Mouse (Mus musculus) mouse embryonic stem cell (cell line): Measurements from ENCODE around the gene Ifit1bl1.
"Not testable (repeated sequence)": the region's sequence is repeated elsewhere in the genome, so short reads cannot be mapped to it uniquely, and the experiment has no call there.

Experiments used
- in situ Hi-C, 2 experiments: fragments of 300-500 bp; cut with MboI; formaldehyde crosslinking; loops; 1 replicate in 1 of 2; 3 replicates in 1 of 2; pipeline ENCODE4 v1.14.3; 2019 to 2020; ENCODE audit warnings: low sequenced_read_pairs in 2 of 2, low pct_unique_long_range_greater_than_20kb in 1 of 2, mixed read lengths in 1 of 2; ENCODE audit not compliant: unreplicated experiment in 1 of 2

Gene Ifit1bl1

DNA sequence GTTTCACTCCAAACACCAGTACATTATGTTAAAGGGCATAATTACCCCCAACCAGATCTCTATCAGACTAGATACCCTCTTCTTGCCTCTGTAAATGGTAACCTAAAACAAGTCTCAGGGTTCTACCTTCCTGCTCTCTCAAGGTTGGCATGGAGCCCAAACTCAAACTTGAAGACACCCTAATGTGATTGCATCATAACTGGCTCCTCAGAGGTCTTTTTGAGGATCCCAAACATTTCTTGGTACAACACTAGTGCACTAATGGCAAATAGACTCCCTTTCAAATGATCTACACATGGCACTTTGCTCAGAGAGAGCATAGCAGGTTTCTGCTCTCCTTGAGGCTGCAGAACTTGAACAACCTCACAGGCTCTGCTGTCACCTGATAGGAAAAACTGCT, 4.9 kb downstream of the Ifit1bl1 start:
- in situ Hi-C loops = no loop called here

- in situ Hi-C loops = not testable (repeated sequence)
Measured at GRCm38 (mm10) chr19:34594523-34594922, 7.2 kb downstream of the Ifit1bl1 start.

GRCm38 (mm10) chr19:34593456-34593855, 8.3 kb downstream of the Ifit1bl1 start:
- in situ Hi-C loops = no loop called here

DNA sequence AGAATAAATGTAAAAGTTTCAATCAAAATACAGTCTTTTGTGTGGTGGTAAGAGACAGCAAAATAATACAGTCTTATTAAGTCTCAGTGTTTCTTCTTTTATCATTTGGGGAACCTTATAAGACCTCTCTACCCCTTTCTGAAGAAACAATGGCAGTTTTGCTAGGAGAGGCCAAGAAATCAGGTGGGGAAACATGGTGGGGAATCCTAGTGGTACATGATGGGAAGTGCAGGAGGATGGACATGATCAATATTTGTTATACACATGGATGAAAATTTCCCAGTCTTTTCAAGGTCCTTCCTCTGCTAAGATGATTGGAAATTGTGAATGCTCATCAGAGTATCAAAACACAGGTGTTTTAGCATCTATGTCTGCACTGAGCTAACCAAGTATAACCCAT, 12.8 kb downstream of the Ifit1bl1 start:
- in situ Hi-C loops = no loop called here

GRCm38 (mm10) chr19:34587898-34588692, 13.7 kb downstream of the Ifit1bl1 start:
- in situ Hi-C loops = not testable (repeated sequence)

GRCm38 (mm10) chr19:34585740-34586458, 15.9 kb downstream of the Ifit1bl1 start:
- in situ Hi-C loops = not testable (repeated sequence)

- in situ Hi-C loops = not testable (repeated sequence)
Measured at GRCm38 (mm10) chr19:34583126-34583766, 18.5 kb downstream of the Ifit1bl1 start, which contains the start of gene Ifit3. Ifit3 (plus strand) TSS chr19:34583531.

DNA sequence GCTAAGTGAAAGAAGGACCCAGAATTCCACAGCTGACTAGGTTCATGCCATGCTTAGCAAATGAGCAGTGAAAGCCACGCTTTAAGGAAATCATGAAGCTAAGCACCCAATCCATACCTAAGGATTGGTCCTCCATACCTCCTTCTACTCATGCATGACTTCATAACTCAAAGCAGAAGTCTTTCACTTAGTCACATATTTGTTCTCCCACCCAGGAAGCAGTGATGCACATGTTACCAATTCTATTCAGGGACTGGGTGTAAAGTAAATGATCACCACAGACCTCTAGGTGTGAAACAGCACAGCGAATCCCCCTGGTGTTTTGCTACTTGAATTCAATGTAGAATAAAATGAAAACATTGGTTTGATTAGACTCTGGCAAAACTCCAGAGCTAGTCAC, 19.1 kb downstream of the Ifit1bl1 start:
- in situ Hi-C loops = not testable (repeated sequence)

- in situ Hi-C loops = no loop called here
Measured at GRCm38 (mm10) chr19:34577121-34577520, 24.6 kb downstream of the Ifit1bl1 start.

GRCm38 (mm10) chr19:34573650-34574049, 28.1 kb downstream of the Ifit1bl1 start:
- in situ Hi-C loops = no loop called here

- in situ Hi-C loops = no loop called here
Measured at GRCm38 (mm10) chr19:34571080-34571479, 30.7 kb downstream of the Ifit1bl1 start.

DNA sequence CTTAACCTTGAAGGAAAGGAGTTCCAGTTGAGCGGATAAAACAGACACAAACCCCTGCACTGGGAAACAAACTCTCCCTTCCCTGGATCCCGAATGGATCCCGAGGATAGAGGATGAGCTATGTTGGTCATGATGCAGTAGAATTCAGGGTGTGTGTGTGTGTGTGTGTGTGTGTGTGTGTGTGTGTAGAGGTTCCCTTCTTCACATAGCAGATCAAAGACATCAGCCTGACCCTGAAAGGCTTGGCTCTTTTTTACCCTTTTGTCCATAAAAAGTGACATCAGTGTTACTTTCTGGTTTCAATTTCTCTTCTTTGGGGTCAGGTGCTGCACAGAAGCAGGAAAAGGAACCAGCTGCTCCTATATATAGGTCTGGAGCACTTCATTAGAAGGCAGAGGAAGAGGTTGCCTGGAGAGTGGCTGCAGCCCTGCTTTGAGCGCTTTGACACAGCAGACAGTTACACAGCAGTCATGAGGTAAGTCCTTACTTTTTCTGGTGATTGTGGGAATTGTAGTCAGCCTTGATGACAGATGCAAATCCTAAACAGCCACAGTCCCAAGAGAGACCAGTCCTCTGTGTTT, 31.8 kb downstream of the Ifit1bl1 start:
- in situ Hi-C loops = no loop called here

DNA sequence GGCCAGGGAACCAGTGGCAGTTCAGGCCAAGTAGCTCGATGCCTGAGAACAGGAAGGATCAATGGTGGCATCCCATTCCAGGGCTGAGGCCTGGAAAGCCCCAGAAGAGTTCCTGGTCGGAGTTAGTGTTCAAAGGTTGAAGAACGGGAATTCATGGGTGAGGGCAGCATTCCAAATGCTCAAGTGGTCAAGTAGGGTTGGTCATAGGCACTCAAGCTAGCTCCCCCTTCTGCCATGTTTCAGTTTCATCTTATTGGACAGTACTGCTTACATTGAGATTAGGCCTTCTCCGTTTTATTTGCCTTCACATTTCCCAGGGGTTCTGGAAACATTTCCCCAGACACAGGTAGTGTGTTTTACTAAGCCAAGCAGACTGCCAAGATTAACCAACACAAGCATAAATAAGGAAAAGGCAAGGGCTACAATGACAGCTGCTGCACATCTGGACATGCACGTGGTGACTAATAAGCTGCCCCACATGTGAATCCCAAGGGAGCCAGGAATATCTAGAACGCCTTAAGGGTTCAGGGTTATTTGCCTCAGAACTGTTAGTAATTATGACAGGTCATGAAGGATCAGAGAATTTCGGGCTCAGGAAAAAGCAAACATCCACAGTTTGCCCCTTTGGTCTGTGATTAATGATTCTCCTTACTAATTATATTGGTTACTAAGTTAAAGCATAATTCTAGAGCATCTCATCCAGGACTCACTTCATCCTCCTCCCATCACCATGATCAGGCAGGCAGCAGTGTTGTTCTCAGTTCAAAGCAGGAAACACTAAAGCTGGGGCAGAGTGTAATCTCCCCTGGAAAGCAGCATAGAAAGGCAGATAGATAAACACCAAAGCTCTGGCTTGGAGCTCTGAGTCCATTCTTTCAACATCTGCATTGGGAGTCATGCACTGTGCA, 32.5 kb downstream of the Ifit1bl1 start:
- in situ Hi-C loops = no loop called here

DNA sequence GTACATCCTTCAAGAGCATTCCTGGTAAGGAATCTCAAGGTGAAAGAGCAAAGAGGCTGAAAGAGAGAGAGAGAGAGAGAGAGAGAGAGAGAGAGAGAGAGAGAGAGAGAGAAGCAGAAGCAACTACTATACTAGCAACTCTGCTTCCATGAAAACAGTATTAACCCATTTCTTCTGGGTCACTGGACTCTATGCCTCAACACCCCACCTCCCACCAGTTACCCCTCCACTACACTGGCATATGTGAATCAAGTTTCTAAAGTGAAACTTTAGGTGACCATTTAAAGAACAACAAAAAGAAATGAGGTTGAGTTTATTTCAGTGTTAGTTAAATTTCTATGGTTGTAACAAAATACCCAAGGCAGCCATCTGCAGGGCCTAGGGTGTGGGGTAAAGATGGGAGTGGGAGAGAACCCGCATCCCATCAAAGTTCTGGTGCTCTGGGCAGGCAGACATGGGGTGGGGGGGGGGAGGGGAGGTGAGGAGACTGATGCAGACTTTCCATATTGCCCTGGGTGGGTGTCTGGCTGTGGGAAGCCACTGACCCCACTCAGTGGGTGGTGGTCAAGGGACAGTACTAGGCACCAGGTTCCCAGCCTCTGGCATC, 35.5 kb downstream of the Ifit1bl1 start:
- in situ Hi-C loops = no loop called here

DNA sequence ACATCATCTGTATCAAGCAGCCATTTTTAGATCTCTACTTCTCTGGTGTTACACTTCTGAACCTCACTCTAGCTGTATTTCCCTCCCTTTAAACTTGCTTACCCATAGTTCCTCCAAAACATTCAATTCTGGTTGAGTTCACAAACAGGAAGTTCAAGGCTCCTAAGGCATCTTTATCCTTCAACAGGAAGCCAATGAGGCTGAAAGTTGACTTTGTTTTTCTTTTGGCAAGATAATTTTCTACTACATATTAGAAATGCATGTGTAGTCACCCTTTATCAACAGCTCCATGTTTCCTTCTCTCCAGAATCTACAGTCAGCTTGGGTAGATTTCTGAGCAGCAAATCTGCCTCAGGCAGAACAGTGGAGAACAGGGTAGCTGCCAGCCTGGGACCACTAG, 39.2 kb downstream of the Ifit1bl1 start:
- in situ Hi-C loops = no loop called here

- in situ Hi-C loops = no loop called here
Measured at GRCm38 (mm10) chr19:34556621-34557020, 45.1 kb downstream of the Ifit1bl1 start.

- in situ Hi-C loops = no loop called here
Measured at GRCm38 (mm10) chr19:34554061-34554460, 47.7 kb downstream of the Ifit1bl1 start.

- in situ Hi-C loops = no loop called here
Measured at GRCm38 (mm10) chr19:34553522-34553921, 48.2 kb downstream of the Ifit1bl1 start.
